Mouse (Mus musculus) CH12.LX (cell line): ENCODE data around the gene Mycn.

ENCODE experiments used
- CTCF ChIP-seq, 2 experiments: IDR thresholded peaks in 1 of 2; conservative IDR thresholded peaks in 1 of 2; 2 replicates each; pipeline ENCODE4 v1.5.1; 2011 to 2012; ENCODE audit warnings: low read depth in 2 of 2, low read length in 2 of 2, improper control_type of control experiment in 1 of 2, inconsistent platforms in 1 of 2, mild to moderate bottlenecking in 1 of 2, moderate library complexity in 1 of 2
- E2F4 ChIP-seq: IDR thresholded peaks from 2 replicates; pipeline ENCODE4 v1.6.1; 2011; ENCODE audit warnings: low read depth, low read length, improper control_type of control experiment; ENCODE audit not compliant: insufficient replicate concordance
- MXI1 ChIP-seq: IDR thresholded peaks from 2 replicates; pipeline ENCODE4 v1.6.1; 2011; ENCODE audit warnings: mild to moderate bottlenecking, low read depth, low read length, improper control_type of control experiment
- POLR2A ChIP-seq: IDR thresholded peaks from 2 replicates; pipeline ENCODE4 v1.6.1; 2011; ENCODE audit warnings: low read depth, mild to moderate bottlenecking, improper control_type of control experiment, low read length
- USF1 ChIP-seq: IDR thresholded peaks from 2 replicates; pipeline ENCODE4 v1.6.1; 2014; ENCODE audit warnings: low read depth, mild to moderate bottlenecking, inconsistent platforms, low read length, improper control_type of control experiment

GRCm38 (mm10) chr12:12937746-12938145, 4.0 kb downstream of the Mycn start:
- TF ChIP-seq CTCF (conservative IDR thresholded peaks at IDR 0.05 in 1 of 2, IDR thresholded peaks at IDR 0.05 in 1 of 2; ENCODE audit: low read depth in 2 of 2, low read length in 2 of 2) (no peak), POLR2A (no peak), MXI1 (no peak), E2F4 (no peak), USF1 (no peak)
